Mouse (Mus musculus) adrenal gland, postnatal 36 days (tissue): Measurements from ENCODE around the gene Dmrtc2. TPM values are rescaled to one million over a fixed set of nuclear protein-coding genes. Genes with fewer than 3 reads are reported as not detected.
"Not testable (repeated sequence)": the region's sequence is repeated elsewhere in the genome, so short reads cannot be mapped to it uniquely, and the experiment has no call there.

Experiments used
- DNase-seq, 2 experiments: peaks; one replicate each; pipeline ENCODE4 v3.0.0; 2021; ENCODE audit warnings: mixed read lengths in 1 of 2
- long read RNA-seq, 2 experiments: library from polyadenylated mRNA; stranded (forward); transcript quantifications; one replicate each; pipeline ENCODE4 v2.0.0; 2021; ENCODE audit warnings: borderline sequencing depth in 2 of 2
- total RNA-seq, 2 experiments: library from RNA; stranded (reverse); gene quantifications; 2 replicates each; pipeline ENCODE4 v1.2.3; 2021

Dmrtc2 gene
- not detected for total RNA-seq
- long read RNA-seq, experiment 1, result 0 reads
- long read RNA-seq, experiment 2, result 0 reads

DNA sequence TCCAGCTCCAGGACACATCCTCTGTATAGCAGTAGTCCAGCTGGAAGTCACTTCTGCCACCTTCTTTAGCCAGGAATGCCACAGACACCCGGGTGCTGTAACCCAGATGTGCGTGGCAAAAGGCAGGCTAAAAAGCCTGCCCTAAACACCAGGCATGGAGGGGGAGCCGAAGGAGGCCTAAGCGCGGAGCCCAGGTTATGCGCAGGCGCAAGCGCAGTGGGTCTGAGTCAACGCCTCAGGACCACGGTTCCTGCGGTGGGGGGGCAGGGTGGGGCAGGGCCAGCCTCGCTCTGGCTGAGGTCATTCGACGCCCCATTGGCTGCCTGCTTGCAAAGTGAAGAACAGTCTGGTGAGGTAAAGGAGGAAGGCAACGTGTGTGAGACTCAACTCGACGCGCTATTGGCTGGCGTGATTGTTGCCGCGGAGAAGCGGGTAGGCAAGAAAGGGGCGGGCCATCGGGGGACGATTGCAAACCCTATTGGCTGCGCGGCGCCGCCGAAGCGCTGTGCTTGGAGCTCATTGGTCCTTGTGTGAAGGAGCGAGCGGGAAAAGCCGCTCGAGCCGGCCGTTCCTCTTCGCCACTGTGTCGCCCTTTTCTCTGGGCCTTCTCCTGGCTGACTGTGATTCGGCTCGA lies at the start of gene Dmrtc2, which contains the start of gene Lypd4:
Gene Dmrtc2, plus strand, starts transcription at position 526 of the 634 bp plus-strand sequence.
Gene Lypd4, minus strand, starts transcription at position 410 of the 634 bp plus-strand sequence.
- no peak for DNase-seq

DNA sequence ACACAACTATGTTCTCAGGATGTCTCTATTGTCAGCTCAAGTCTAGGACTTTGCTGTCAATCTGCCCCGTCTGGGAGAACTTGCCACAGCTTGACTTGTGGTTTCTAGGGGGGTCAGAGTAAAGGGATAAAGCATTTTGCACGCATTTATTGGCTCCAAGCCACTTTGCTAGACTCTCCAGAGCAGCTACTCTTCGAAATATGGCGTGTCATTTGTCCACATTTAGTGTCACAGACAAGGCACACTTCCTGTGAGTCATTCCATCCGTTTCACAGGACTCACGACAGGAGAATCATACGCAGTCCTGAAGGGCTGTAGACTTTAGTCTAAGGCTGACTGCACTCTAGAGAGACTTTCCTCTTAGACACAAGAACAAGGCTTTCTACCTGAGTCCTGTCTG lies 45.4 kb upstream of the Dmrtc2 start:
- no peak for DNase-seq

DNA sequence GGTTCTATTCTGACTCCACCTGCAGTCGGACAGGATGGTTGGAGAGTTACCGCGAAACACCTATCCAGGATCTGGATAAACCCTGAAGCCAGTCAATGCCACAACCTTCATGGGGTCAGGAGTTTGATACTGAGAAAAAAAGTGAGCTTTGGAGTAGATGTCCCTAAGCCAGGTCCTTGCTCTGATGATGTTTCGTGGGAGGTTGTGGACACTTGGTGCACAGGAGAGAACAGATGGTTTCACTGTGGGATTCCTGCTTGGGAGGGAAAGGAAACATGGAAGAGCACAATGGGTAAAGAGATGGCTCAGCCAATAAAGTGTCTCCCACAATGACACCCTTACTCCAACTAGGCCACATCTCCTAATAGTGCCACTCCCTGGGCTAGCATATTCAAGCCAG lies 42.7 kb upstream of the Dmrtc2 start:
- no peak for DNase-seq

DNA sequence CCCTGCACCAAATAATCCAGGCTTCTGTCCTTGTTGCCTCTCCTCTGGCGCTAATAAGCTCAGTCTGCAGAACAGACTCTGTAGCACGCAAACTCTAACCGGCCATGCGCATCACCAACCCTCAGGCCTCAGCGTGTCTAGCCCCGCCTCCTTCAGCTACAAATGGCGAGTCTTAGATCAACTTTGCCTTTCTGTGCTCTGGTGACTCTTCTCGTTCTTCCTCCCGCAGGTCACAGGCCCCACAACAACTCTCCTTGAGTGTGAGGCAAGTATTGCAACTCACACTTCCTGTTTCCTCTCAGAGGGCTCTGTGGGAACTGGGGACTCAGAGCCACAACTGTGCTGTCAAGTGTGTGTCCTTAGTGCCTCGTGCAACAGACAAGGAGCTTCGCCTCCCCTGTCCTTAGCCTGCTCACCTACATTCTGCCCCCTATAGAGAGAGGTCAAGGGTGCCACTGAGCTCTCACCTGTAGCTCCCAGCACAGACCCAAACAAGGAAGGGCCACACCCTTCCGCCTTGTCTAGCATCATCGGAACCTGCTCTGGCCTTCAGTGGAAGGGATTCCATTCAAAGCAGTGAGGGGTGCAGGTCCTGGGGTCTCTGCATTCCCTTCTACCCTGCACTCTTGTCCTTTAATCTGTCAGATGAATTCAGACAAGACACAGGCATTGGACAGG lies 31.0 kb upstream of the Dmrtc2 start:
- not testable (repeated sequence) for DNase-seq

DNA sequence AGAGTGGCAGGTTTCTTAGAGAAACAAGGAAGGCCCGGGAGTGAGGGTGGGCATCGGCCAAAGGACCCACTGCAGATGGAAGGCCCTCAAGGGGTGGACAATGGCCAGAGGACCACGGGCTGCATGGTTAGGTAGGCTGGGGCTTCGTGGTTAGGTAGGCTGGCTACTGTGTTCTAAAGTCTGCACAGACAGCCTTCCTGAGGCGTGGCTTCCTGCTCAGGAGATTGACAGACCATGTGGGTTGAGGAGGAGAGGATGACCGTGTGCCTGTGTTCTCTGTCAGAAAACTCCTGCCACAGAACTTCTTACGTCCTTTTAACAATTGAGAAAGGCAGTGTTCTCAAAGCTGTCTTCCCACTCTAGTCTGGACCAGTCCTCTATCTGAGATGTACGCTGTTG lies 30.4 kb upstream of the Dmrtc2 start:
- no peak for DNase-seq

DNA sequence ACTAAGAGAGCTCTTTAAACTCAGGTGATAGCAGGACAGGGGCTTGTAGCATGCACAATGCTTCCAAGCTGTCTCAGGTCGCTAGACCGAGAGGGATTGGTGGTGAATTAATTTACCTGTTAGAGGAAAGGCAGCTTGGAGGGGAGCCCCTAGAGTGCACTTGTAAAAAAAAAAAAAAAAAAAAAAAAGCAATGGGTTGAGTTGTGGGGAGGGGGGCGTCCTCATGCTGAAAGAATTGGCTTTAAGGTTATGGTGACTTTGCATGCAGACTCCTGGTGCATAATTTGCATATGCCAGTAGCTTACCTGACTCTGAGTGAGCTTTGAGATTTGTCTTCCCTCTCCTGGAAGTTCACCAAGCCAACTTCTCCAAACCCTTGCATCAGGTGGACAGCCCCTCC lies 29.5 kb upstream of the Dmrtc2 start:
- no peak for DNase-seq

DNA sequence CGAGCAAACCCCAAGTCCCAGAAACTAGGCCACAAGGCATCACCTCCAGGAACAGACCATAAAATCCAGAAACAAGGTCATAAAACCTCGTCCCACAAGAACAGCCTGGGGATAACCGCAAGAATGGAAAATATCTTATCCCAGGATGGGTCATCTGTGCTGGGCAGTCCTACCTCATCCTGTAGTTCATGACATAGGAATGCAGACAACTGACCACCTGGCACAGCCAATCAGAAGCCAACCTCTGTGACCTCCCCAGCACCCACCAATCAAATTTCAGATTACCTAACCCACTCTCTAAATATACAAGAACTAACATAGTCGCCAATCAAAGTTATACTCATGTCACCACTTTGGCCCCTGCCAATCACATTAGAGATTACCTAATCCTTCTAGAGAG lies 28.8 kb upstream of the Dmrtc2 start:
- DNase-seq, result no peak

DNA sequence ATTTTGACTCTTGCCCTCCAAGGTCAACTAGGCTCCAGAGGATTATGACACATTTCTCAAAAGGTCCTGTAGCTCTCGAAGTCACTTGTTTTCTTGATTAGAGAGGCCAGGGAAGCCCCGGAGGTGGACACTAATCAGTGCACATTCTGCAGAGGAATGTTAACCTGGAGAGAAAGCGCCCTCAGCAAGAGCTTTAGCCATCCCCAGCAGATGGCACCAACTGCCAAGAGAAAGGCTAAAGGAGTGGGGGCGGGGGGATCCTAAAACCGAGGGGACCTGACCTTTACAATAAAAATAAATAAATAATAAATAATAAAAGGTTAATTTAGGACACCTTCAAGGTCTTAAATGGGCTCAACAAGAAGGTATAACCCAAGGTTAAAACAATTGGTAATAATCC lies 25.7 kb upstream of the Dmrtc2 start:
- DNase-seq, result peak; percentile 15 to 34

DNA sequence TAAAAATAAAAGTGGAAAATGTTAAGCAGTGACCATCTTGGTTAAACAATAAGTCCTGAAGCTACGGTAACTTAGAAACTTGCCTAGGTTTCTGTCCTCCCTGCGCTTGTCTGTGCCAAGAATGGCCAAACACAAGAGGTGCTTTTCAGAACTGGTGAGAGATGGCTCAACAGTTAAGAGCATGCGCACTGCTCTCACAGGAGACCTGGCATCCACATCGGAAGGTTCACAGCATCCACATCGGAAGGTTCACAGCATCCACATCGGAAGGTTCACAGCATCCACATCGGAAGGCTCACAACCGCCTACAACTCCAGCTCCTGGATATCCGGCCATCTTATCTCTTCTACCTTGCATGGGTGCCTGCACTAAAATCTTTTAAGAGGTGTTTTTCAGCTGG lies 24.7 kb upstream of the Dmrtc2 start:
- no peak for DNase-seq

DNA sequence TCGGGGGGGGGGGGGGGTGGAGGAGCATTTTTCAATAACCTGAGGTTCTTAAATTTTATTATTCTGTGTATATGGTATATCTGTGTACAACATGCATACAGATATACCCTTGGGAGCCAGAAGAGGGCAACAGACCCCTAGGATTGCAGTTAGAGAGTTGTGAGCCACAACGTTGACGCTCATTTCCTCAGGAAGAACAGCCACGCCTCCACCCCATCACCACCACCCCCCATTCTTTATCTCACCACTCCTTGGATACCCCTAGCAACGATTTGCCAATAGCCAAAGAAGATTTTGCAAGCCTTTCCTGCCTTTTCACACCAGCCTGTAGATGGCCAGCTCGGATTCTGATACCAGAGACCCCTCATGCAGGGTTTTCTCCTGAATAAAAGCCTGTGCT lies 24.1 kb upstream of the Dmrtc2 start:
- no peak for DNase-seq

DNA sequence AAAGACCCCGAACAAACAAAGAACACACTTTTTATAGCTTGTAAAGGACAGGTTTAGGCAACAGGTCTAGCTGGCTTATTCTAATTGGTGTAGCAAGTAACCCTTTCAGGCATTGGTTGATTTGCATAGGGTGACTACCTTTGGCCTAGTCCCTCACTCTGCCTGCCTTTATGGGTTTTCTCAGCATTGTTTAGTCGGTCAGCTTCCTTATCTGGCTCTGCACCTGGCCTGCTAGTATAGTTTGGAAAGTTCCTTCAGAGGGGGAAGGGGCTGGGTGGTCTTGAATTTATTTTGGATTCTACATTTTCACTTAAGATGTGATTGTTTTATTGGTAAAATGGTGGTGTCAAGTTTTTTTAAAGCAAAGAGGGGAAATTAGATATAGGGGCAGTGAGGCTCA lies 23.3 kb upstream of the Dmrtc2 start:
- not testable (repeated sequence) for DNase-seq

DNA sequence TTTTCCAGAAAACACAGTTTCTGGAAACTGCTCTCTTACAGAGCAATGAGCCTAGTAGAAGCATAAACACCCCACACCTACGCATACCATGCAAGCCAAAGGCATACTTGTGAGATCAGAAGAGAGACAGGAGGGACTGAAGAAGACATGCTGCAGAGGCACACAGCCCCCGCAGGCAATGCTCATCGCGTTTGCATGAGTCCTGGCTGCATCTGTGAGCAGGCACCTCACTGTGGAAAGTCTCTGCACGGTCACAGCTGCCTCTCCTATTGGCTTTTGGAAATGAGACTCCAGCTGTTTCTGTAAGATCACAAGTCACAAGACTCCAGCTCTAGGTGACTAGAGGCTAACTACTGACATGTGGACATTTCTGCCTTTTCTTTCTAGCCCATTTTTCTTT lies 19.7 kb upstream of the Dmrtc2 start:
- no peak for DNase-seq

DNA sequence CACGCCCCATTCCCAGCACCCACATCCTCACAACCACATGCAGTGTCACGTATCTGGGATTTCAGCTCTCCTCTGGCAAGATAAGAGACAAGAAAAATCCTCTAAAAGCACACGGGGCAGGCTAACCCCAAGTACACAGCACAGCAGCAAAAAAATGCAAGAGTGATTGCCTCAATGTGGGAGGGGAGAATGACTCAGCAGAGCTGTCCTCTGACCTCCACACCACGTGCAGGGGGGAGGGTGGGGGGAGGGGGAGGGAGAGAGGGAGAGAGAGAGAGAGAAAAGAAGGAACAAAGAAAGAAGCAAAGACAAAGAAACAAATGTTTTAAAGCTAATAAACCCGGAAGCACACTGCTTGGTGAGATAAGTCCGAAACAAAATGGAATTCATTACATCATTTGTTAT lies 19.0 kb upstream of the Dmrtc2 start:
- DNase-seq, result peak; percentile 62 to 67

DNA sequence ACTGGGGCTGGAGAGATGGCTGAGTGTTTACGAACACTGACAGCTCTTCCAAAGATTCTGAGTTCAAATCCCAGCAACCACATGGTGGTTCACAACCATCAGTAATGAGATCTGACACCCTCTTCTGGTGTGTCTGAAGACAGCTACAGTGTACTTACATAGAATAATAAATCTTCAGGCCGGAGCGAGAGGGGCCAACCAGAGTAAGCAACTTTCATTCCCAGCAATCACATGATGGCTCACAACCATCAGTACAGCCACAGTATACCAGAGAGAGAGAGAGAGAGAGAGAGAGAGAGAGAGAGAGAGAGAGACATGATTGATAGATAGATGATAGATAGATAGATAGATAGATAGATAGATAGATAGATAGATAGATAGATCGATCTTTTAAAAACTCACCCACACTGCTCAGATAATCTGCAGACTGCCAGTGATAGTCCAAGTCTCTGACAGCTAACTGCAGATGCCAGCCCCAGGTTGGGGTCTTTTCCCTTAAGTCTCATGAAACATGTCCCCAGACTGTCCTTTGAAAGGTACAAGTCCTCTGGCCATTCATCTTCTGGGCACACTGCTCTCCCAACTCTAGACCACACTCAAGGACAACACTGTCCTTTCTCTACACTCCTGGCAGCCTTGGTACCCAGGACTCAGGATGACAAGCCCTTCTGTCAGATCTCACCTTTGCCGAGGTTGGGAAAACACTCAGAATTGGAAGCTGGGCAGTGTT lies 18.1 kb upstream of the Dmrtc2 start:
- DNase-seq, result no peak

DNA sequence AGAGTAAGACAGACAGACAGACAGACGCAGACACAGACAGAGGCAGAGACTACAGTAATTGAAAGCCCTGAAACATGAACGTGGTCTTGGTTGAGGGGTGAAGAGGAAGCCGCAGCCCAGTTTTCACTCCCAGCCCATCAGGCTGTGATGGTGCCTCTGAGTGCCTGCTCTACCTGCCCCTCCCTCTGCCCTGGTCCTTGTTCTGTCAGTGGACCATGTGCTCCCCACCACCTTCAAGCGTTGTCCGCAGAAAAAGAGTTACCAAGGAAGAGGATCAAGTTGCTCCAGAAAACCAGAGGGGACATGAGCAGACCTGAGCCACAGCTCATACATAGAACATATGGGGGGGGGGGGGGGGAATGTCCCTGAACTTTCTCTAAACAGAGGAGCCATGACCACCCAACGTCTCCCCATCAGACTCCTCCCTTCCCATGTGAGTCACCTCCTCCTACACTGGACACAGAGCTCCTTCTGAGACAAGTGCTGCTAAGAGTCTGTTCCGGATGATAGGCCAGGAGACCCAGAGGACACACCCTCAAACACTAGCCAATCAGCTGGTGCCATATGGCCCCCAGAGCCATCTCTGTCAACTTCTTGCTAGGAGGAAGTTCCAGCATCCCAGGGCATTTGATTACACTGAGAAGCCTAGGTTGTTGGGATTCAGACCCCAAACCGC lies 17.2 kb upstream of the Dmrtc2 start:
- DNase-seq, result no peak

DNA sequence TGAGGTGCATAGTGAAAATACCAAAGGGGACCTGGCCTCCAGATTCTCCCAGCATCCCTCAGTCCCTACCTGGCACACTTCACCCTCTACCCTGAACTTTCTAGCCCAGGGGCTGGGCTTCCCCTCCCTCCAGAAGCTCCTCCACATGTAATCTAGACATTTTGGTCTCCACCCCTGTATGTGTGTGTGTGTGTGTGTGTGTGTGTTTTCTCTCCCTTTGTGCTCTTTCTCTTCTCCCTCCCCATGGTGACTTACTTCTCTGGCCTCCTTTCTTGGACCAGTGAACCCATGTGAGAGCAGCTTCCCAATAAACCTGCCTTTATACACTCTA lies 16.7 kb upstream of the Dmrtc2 start:
- DNase-seq, result no peak

DNA sequence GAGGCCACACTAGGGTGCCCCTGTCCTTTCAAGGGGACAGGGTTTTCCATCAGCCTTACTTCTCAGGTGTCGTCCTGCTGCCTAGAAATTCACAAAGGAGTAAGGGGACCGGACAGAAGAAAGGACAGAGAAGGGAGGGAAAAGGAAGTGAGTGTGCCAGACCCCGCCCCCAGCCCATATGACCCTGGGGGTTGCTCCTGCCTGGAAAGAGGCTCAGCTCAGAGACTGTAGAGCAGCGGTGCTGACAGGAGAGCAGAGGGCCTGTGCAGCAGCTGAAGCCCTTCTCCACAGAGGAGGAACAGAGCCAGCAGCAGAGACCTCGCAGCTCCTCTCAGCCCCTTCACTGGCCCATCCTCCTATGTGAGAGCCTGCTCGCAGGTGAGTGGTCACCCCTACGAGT lies 16.2 kb upstream of the Dmrtc2 start:
- no peak for DNase-seq

DNA sequence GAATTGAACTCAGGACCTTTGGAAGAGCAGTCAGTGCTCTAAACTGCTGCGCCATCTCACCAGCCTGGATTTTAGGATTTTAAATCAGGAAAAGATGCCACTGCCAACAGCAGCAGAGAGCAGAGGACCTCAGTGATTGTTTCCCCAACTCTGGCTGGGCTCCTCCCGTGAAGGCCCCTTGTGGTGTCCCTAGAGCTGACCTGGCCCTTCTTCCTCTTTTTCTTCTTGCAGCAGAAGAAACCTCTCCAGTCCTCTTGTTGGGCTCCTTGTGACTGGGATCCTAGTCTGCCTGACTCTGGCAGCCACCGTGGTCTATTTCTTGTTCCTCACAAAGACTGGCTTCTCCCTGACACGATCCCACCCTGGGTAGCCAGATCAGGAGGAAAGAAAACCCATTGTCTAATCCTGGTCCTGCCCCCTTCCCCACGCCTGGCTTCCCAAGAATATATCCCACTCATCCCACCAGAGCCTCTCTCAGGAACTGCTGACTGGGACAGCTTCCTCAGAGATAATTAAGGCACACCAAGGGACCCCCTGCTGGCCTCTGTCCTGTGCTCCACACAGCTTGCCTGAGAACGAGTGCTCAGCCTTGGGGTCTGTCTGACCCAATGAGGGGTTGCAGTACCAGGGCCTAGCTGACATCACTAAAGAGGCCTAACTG lies 13.3 kb upstream of the Dmrtc2 start:
- DNase-seq, result no peak

DNA sequence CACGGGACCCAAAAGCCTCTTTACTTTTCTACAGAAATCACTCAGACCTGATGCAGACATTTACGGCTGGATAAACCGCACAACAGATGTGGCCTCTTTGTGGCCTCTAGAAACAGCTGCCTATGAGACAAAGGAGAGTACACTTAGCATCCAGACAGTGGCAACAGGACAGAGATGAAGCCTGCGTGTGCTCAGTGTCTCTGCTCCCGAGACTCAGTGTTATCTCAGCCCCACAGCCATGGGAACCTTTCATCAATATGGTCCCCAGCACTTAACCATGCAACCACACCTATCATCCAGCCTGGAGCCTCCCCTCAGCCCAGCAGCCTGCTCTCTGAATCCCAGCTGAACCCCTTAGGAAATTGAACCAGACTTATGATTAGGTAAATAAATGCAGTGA lies 10.6 kb upstream of the Dmrtc2 start:
- no peak for DNase-seq

DNA sequence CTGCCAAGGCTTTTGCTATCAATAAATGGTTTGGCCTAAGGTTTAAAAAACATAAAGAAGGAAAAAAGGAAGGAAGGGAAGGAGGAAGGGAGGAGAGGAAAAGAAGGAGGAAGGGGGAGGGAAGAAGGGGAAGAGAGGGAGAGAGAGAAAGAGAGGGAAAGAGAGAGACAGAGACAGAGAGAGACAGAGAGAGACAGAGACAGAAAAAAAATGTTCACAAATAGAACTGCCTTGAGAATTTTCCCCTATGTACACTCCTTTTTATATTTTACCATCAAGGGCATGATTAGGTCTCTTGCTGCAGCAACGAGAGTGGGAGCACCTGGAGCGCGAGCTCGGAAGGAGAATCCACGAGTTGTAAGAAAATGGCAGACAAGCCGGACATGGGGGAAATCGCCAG lies 7.9 kb upstream of the Dmrtc2 start, which contains the start of gene Gm9844:
Gene Gm9844, plus strand, starts transcription at position 301 of the 400 bp plus-strand sequence.
- no peak for DNase-seq

DNA sequence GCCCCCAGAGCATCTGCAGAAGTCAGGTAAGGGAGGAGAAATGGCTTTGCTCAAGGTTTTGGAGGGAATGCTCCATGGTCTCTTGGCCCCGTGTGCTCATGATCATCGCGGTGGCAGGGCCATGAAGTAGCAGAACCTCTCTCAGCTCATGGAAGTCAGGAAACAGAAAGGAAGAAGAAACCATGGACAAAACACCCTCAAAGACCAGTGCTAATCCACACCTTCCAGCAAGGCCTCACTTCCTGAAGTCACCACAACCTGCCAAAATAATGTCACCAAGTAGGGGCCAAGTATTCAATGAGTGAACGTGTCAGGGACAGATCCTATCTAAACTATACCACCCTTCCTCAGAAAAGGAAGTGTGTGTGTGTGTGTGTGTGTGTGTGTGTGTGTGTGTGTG lies 7.0 kb upstream of the Dmrtc2 start:
- no peak for DNase-seq

DNA sequence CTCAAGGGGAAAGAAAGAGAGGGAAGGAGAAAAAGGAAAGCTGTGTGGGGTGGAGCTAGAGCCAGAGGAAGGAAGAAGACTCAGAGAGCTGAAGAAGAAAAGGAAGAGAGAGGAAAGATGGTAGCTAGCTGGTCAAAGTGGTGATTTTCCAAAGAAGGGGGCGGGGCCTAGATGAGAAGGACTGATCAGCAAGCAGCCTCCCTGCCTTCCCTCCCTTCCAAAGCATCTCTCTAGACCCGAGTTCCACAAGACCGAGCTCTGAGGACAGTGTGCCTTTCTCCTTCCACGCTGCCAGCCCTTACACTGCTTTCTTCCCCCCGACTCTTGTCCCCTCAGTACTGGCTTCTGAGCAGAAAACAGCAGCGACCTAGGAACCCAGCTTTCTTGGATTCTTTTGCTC lies 5.7 kb upstream of the Dmrtc2 start:
- no peak for DNase-seq
